Mouse (Mus musculus) olfactory bulb, adult 2 months (tissue): Measurements from ENCODE around the gene Gm49405. TPM values are rescaled to one million over a fixed set of nuclear protein-coding genes. Genes with fewer than 3 reads are reported as not detected.

Experiments
- H3K27ac ChIP-seq: fragments of 200-500 bp; 2 replicates; pipeline ENCODE4 v1.5.1; 2012; ENCODE audit warnings: low read depth, low read length; ENCODE audit not compliant: insufficient read depth
- H3K4me1 ChIP-seq: fragments of 200-500 bp; 2 replicates; pipeline ENCODE4 v1.6.1; 2012; ENCODE audit warnings: low read length; ENCODE audit not compliant: control insufficient read depth, insufficient read depth
- H3K4me3 ChIP-seq: fragments of 200-500 bp; 2 replicates; pipeline ENCODE4 v1.5.1; 2012; ENCODE audit warnings: mild to moderate bottlenecking, low read depth, low read length, moderate library complexity; ENCODE audit not compliant: insufficient read depth
- CTCF ChIP-seq: fragments of 200-500 bp; IDR thresholded peaks from 2 replicates; pipeline ENCODE4 v1.5.1; 2012; ENCODE audit warnings: low read depth, mild to moderate bottlenecking, low read length, moderate library complexity; ENCODE audit not compliant: insufficient read depth
- POLR2A ChIP-seq: fragments of 200-500 bp; IDR thresholded peaks from 2 replicates; pipeline ENCODE4 v1.6.1; 2012; ENCODE audit warnings: mild to moderate bottlenecking, low read depth, low read length, moderate library complexity; ENCODE audit not compliant: insufficient read depth
- WGBS: fragments of 180-500 bp; shearing (Covaris S2); methylation state at CpG from one replicate; pipeline ENCODE4 v1.1.7; 2018; 5-methylcytosine and 5-hydroxymethylcytosine counted together
- polyA plus RNA-seq: library from polyadenylated mRNA; stranded (reverse); fragments of >200 nt; gene quantifications from 2 replicates; pipeline ENCODE4 v1.2.4, GENCODE M21; 2012; ENCODE audit warnings: low replicate concordance; ENCODE audit not compliant: missing spikeins, insufficient read depth, insufficient read length

Gene Gm49405
- polyA plus RNA-seq, 1 experiment, result not detected

DNA sequence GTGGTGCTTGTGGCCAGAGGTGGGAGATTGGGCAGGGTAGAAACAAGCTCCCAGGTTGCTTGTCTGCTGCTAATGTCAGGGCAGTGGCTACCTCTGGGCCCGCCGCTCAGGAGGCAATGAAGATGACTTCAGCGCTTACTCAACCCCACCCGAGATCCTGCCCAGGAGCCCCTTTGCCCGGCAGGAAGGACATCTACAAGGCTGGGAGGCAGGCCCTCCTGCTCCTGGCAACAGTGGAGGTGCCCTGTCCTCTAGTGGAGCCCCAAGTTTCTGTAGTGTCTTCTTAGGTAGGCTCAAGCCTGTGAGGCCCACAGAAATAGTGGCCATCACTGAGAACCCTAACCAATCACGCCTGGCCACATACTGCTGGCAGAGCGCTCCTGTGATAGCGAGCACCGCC, 4.7 kb downstream of the Gm49405 start:
- TF ChIP-seq CTCF (no peak), POLR2A (no peak)
- WGBS, result 84% methylated on average over 9 of the region's 9 CpGs
- H3K4me1 ChIP-seq, result peaks cover 24% of the 10 kb centered on the region
- H3K4me3 ChIP-seq, result no peak overlapping the region
- no peak overlapping the region for H3K27ac ChIP-seq

DNA sequence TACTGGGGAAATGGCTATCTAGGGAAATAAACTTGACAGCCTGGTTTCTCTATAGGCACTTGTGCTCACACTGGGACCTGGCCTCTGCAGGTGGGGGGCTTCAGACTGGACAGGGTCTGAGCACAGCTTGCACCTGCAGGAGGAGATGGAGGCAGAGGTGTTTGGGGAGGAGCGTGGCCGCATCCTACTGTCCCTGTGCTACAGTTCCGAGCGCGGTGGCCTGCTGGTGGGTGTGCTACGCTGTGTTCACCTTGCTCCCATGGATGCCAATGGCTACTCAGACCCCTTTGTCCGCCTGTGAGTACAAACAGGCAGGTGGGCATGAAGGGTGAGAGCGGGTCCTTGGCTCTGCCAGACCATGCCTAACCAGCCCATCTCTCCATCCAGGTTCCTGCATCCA, 5.5 kb downstream of the Gm49405 start:
- Histone ChIP-seq H3K4me1 (peaks cover 23% of the 10 kb centered on the region), H3K4me3 (no peak overlapping the region), H3K27ac (no peak overlapping the region)
- WGBS, result 96% methylated on average over 8 of the region's 8 CpGs
- TF ChIP-seq CTCF, result no peak
- no peak for TF ChIP-seq POLR2A

DNA sequence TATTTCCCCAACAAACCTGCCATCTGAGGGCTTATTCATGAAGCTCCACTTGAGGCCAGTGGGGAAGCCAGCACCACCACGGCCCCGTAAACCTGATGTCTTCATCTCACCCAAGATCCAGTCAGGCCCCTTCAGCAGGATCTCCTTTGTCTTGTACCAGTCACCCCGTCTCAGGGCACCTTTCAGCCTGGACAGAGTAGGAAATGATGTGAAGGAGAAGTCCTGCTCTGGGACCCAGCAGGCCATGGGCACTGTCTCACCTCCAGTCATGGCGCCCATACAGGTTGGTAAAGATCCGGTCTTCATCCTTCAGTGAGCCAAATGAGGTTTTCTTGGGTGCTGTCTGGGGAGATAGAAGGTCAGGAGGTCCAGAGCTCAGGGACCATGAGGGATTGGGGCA, 10.7 kb downstream of the Gm49405 start:
- H3K4me3 ChIP-seq, result no peak overlapping the region; the same call in 1 of the 2 replicates
- 93% methylated on average over 5 of the region's 5 CpGs for WGBS
- TF ChIP-seq CTCF (no peak), POLR2A (no peak)
- H3K27ac ChIP-seq, result no peak overlapping the region
- peaks cover 15% of the 10 kb centered on the region for H3K4me1 ChIP-seq

DNA sequence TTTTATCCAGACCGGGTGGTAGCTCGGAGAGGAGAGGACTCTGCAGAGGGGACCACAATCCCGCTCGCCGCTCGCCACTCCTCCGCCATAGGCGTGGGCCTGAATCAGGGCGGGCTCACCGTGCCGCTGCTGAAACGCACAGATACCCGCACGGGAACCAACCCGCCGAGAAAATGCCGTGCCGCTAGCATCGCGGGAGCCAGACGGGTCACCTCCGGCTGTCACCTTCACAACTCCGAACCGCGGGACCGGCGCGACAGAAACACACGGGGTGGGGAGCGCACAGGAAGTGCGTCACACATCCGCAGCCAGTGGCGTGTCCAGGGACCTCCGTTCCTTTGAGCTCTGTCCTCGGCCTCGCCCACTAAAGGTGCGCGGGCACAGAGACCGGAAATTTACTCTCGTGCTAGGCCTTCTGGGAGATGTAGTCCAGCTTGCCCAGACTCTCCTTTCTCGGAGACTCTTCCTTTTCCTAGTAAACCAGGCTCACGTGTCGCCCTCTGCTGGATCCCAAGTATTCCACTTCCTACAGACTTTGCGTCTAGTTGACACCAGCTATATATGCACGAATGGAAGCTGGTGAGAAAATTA, 12.1 kb downstream of the Gm49405 start, which contains the start of gene Ndufv1:
Ndufv1 (minus strand) TSS at position 375 of the 591 bp plus-strand sequence.
- under 1% methylated on average over 45 of the region's 45 CpGs for WGBS
- TF ChIP-seq POLR2A, result peak; percentile 86
- no peak for TF ChIP-seq CTCF
- Histone ChIP-seq H3K4me3 (peak within 1 kb of the TSS; percentile 92), H3K4me1 (peaks cover 15% of the 10 kb centered on the region), H3K27ac (peak within 1 kb of the TSS; percentile 77)

DNA sequence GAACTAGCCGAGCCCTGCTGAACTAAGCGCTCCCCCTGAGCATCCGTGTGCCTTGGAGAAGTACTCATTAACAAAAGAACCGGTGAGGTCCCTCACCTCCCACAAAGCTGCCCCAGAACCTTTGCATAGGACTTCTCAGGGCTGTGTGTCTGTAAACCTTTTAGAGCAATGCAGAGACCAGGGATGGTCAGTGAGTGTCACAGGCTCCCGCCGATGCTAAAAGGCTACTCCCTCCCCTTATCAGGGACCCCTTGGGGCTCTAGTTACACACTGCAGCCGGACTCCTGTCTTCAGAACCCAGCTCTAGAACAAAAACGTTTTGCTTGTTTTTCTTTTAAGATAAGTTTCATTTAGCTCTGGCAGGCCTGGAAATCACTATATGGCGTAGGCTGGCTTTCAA, 12.6 kb downstream of the Gm49405 start:
- H3K4me3 ChIP-seq, result peak overlapping the region; percentile 13
- WGBS, result 24% methylated on average over 9 of the region's 9 CpGs

DNA sequence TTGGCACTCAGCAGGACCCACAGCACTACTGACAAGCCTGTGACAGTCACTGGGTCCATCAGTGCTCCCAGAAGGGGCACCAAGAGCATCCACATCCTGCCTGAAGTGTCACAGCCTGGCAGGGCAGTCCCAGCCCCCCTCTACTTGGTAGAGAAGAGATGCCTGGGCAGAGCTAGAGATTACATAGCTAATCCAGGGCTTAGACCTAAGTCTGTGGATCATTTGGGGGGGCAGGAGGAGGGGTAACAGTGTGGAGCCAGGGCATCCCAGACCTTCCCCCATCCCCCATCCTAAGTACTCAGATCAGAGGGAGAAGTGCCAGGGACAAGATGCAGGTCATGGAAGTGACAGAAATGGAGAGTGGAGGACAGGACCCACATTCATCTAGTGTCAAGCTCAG, 14.4 kb downstream of the Gm49405 start:
- Histone ChIP-seq H3K4me3 (no peak overlapping the region), H3K27ac (no peak overlapping the region), H3K4me1 (peaks cover 12% of the 10 kb centered on the region)
- TF ChIP-seq POLR2A (no peak), CTCF (no peak)

More for the DNA sequence above, 12.6 kb downstream of the Gm49405 start:
- no peak overlapping the region for H3K27ac ChIP-seq
- no peak for TF ChIP-seq POLR2A
- no peak for TF ChIP-seq CTCF
- H3K4me1 ChIP-seq, result peaks cover 15% of the 10 kb centered on the region

DNA sequence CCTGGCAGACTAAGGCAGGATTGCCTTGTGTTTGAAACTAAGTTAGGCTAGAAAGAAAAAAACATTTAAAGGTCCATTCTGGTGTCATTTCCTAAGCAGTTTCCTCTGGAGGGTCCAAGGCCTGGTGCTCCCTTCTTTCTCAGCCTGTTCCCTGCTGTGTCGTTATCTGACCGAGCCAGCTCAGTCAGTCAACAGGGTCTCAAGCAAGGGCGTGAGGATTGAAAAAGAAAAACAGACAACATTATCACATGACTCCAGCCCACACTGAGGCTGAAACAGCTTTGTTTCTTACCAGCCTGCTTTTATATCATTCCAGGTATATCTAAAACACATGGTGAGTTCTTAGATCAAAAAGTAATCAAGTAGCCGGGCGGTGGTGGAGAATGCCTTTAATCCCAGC, 15.2 kb downstream of the Gm49405 start:
- TF ChIP-seq POLR2A (no peak), CTCF (no peak)
- Histone ChIP-seq H3K27ac (no peak overlapping the region), H3K4me1 (peaks cover 10% of the 10 kb centered on the region), H3K4me3 (no peak overlapping the region)
- 71% methylated on average over 5 of the region's 5 CpGs for WGBS

DNA sequence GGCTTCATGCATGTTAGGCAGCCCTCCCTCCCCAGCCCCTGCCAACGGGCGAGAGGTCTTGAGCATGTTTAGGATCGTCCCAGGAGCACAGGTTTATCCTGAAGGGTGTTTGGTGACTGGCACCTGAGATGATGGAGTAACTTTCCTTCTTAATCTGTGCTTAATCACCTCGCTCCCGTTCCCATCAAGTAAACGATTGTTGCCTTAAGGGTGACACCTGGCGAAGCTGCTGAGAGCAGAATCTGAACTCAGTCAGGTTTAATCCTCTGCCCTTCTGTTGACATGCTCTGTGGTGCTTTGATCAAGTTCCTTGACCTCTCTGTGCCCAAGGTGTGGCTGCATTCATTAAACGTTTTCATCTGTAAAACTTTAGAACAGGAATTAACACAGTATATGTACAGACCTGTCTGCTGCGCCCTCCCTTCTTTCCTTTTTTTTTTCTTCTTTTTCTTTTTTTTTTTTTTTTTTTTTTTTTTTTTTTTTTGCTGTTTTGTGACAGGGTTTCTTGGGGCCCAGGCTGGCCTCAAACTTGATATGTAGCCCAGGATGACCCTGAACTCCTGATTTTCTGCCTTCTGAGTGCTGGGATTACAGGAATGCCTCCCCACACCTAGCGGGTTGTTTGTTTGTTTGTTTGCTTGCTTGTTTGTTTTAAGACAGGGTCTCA, 17.6 kb downstream of the Gm49405 start:
- TF ChIP-seq CTCF (no peak), POLR2A (no peak)
- 69% methylated on average over 10 of the region's 10 CpGs for WGBS
- Histone ChIP-seq H3K4me1 (0 out of 2 replicates have a peak, but pooled peaks cover under 1% of the 10 kb centered on the region), H3K4me3 (no peak overlapping the region), H3K27ac (no peak overlapping the region)

DNA sequence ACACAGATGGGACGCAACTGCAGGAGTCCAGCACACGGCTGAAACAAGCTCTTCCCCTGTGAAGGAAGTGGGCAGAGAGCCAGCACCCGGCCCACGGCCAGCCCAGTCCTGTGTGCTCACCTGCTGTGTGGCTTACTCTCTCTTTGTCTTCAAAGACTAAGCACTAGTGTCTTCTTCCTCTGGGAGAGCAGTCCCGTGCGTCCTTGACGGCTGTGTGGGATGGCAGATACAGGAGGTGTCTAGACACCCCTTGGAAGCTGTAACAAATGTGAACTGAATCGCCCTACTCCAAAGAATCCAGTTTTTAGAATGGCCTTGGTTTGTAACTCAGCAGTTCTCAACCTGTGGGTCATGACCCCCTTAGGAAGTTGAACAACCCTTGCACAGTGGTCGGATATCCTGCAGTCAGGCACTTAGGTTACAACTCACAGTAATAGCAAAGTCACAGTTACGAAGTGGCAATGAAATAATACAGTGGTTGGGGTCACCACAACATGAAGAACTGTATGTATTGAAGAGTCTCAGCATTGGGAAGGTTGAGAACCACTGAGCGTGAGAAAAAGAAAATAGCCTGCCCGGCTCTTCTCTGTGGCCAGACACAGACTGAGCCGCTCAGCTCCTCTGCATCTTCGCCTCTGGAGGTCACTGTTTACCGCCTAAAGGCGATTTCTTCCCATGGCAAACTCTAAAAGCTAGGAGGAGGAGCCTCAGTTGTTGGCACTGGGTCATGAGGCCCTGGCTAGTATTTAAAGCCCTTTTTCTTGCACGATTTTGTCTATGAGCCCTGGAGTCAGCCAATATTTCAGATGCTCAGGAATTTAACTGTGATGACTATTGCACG, 18.5 kb downstream of the Gm49405 start:
- WGBS, result 21% methylated on average over 18 of the region's 18 CpGs
- no peak for TF ChIP-seq POLR2A
- peak; percentile 72 for TF ChIP-seq CTCF
- H3K4me1 ChIP-seq, result no peaks in the 10 kb centered on the region
- H3K27ac ChIP-seq, result no peak overlapping the region
- no peak overlapping the region for H3K4me3 ChIP-seq
